Mouse (Mus musculus) bone marrow macrophage, adult 2 months (primary cell): ENCODE results near the gene Hoxc6.

ENCODE experiments used
- CTCF ChIP-seq: IDR thresholded peaks from 2 replicates; pipeline ENCODE4 v1.5.1; 2012; ENCODE audit warnings: low read depth, mild to moderate bottlenecking, low read length, moderate library complexity
- POLR2A ChIP-seq: IDR thresholded peaks from 2 replicates; pipeline ENCODE4 v1.6.1; 2012; ENCODE audit warnings: mild to moderate bottlenecking, low read depth, low read length, borderline replicate concordance

DNA sequence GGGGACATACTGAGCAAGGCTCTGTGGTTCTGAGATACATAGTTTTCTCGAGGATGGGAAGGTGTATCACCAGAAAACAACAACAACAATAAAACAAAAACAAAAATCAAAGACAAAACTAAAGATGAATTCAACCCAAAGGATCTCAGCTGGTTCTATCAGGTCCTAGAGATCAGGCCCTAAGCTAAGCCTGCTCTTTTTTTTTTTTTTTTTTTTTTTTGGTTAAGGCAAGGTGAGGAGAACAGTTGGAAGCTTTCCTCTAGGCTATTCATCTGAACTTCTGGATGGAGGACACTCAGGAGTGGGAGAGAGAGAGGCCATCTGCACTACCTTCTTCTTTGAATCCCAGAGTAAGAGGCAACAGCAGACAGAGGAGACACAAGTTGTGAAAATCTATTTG lies 39.5 kb downstream of the Hoxc6 start:
- TF ChIP-seq CTCF (no peak), POLR2A (no peak)
